Mouse (Mus musculus) adrenal gland, postnatal 10 days (tissue): ENCODE measurements at regions not wholly inside any gene's neighbourhood (a gene's known extent, or its start where the extent isn't known, plus 50 kb on each side); places are given as distances from the start of the nearest gene placed in this dataset.

Experiments
- DNase-seq: peaks from one replicate; pipeline ENCODE4 v3.0.0; 2021; ENCODE audit warnings: mixed read lengths

- DNase-seq: no peak
Measured at GRCm38 (mm10) chr7:111420698-111421097, 337.9 kb upstream of the Eif4g2 start.

GRCm38 (mm10) chr7:111417735-111418134 is 334.9 kb upstream of the Eif4g2 start:
- no peak for DNase-seq

GRCm38 (mm10) chr7:111416061-111416460 is 333.2 kb upstream of the Eif4g2 start:
- DNase-seq: no peak

- peak; percentile 25 for DNase-seq
Measured at GRCm38 (mm10) chr7:111413745-111414144, 330.9 kb upstream of the Eif4g2 start.

- no peak for DNase-seq
Measured at GRCm38 (mm10) chr7:111412957-111413356, 330.1 kb upstream of the Eif4g2 start.

GRCm38 (mm10) chr7:111411386-111411960 is 328.6 kb upstream of the Eif4g2 start:
- no peak for DNase-seq

- no peak for DNase-seq
Measured at GRCm38 (mm10) chr7:111395972-111396371, 313.1 kb upstream of the Eif4g2 start.

GRCm38 (mm10) chr7:111395111-111395510 is 312.3 kb upstream of the Eif4g2 start:
- no peak for DNase-seq

- DNase-seq: no peak
Measured at GRCm38 (mm10) chr7:111393846-111394245, 311.0 kb upstream of the Eif4g2 start.

GRCm38 (mm10) chr7:111389690-111390089 is 306.9 kb upstream of the Eif4g2 start:
- DNase-seq: no peak

GRCm38 (mm10) chr7:111374534-111374933 is 291.7 kb upstream of the Eif4g2 start:
- DNase-seq: no peak

GRCm38 (mm10) chr7:111373380-111374173 is 290.7 kb upstream of the Eif4g2 start:
- DNase-seq: no peak

GRCm38 (mm10) chr7:111370421-111370887 is 287.6 kb upstream of the Eif4g2 start:
- DNase-seq: peak; percentile 81

GRCm38 (mm10) chr7:111368296-111369004 is 285.6 kb upstream of the Eif4g2 start:
- DNase-seq: no peak

GRCm38 (mm10) chr7:111366951-111367653 is 284.3 kb upstream of the Eif4g2 start:
- no peak for DNase-seq

GRCm38 (mm10) chr7:111365384-111365783 is 282.6 kb upstream of the Eif4g2 start:
- DNase-seq: no peak

- DNase-seq: no peak
Measured at GRCm38 (mm10) chr7:111363206-111363605, 280.4 kb upstream of the Eif4g2 start.

- DNase-seq: no peak
Measured at GRCm38 (mm10) chr7:111362646-111363045, 279.8 kb upstream of the Eif4g2 start.

GRCm38 (mm10) chr7:111355088-111355656 is 272.3 kb upstream of the Eif4g2 start:
- DNase-seq: no peak

- DNase-seq: no peak
Measured at GRCm38 (mm10) chr7:111354066-111354465, 271.2 kb upstream of the Eif4g2 start.

- DNase-seq: peak; percentile 27
Measured at GRCm38 (mm10) chr7:111352176-111352575, 269.3 kb upstream of the Eif4g2 start.

- DNase-seq: no peak
Measured at GRCm38 (mm10) chr7:111345117-111345516, 262.3 kb upstream of the Eif4g2 start.
